Mouse (Mus musculus) limb, embryonic 15.5 days (tissue): ENCODE measurements at regions not wholly inside any gene's neighbourhood (a gene's known extent, or its start where the extent isn't known, plus 50 kb on each side); places are given as distances from the start of the nearest gene placed in this dataset.

Source experiments
- ATAC-seq: fragments of 200-750 bp; cut with Nextera tagmentation; 2 replicates; pipeline ENCODE4 v1.8.0; 2017; ENCODE audit warnings: low read depth, moderate TSS enrichment; ENCODE audit not compliant: insufficient number of reproducible peaks, low FRiP score, low TSS enrichment
- H3K27ac ChIP-seq: fragments of 300-500 bp; sonication (generic); 2 replicates; pipeline ENCODE4 v1.5.1; 2015; ENCODE audit warnings: moderate library complexity, mild to moderate bottlenecking, inconsistent platforms
- H3K27me3 ChIP-seq: fragments of 300-500 bp; sonication (generic); 2 replicates; pipeline ENCODE4 v1.6.1; 2015; ENCODE audit warnings: inconsistent platforms
- H3K36me3 ChIP-seq: fragments of 300-500 bp; sonication (generic); 2 replicates; pipeline ENCODE4 v1.6.1; 2015; ENCODE audit warnings: inconsistent platforms
- H3K4me1 ChIP-seq: fragments of 300-500 bp; sonication (generic); 2 replicates; pipeline ENCODE4 v1.6.1; 2015; ENCODE audit warnings: inconsistent platforms
- H3K4me2 ChIP-seq: fragments of 300-500 bp; sonication (generic); 2 replicates; pipeline ENCODE4 v1.6.1; 2015; ENCODE audit warnings: mild to moderate bottlenecking, inconsistent platforms
- H3K4me3 ChIP-seq: fragments of 300-500 bp; sonication (generic); 2 replicates; pipeline ENCODE4 v1.5.1; 2015; ENCODE audit warnings: mild to moderate bottlenecking, inconsistent platforms
- H3K9ac ChIP-seq: fragments of 300-500 bp; sonication (generic); 2 replicates; pipeline ENCODE4 v1.6.1; 2015; ENCODE audit warnings: inconsistent platforms
- H3K9me3 ChIP-seq: fragments of 300-500 bp; sonication (generic); 2 replicates; pipeline ENCODE4 v1.6.1; 2016; ENCODE audit warnings: inconsistent platforms
- WGBS: fragments of 180-500 bp; shearing (Covaris S2); methylation state at CpG from one replicate; pipeline ENCODE4 v1.1.7; 2015; 5-methylcytosine and 5-hydroxymethylcytosine counted together

DNA sequence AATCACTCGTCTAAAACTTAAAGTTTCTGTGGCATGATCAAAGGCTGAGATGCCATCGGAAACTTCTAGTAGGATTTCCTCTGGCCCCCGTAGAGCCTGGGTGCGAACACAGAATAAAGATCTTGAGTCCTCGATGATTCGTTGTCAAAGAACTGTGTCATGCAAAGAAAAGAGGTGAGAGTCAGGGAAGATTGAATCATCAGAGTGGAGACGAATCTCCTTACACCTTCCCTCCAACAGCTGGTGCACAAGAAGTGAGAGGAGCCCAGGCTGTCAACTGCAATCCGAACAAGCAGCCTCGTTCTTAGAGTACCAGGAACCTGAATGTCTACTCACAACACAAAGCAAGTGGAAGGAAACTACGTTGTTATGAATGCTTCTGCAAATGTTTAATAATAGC, 52.7 kb upstream of the Atp2b1 start:
- H3K4me1 ChIP-seq = no peaks in the 10 kb centered on the region
- H3K27ac ChIP-seq = no peak overlapping the region
- WGBS = 81% methylated on average over 10 of the region's 10 CpGs
- no peaks in the 10 kb centered on the region for H3K9me3 ChIP-seq
- H3K4me3 ChIP-seq = no peak overlapping the region
- H3K27me3 ChIP-seq = no peaks in the 10 kb centered on the region
- no peak overlapping the region for H3K9ac ChIP-seq
- no peak overlapping the region for H3K4me2 ChIP-seq
- H3K36me3 ChIP-seq = no peaks in the 10 kb centered on the region
- no peak for ATAC-seq

DNA sequence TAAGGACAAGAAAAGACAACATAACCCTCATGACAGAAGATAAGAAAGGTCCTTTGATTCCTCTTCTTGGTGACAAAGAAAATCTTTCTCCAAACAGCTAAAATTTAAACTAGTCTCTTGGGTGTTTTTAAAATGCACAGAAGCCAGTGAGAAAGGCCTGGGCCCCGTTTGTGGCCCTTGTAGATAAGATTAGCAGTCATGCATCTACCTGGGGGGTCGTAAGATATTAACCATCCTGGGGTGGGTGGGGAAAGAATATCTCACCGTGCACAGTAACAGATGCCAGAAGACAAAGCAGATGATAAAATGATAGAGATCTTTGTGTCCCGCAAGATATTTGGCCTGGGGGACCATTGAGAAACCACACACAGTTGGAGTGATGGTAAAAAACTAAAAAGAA, 51.5 kb upstream of the Atp2b1 start:
- no peaks in the 10 kb centered on the region for H3K4me1 ChIP-seq
- no peaks in the 10 kb centered on the region for H3K27me3 ChIP-seq
- H3K4me2 ChIP-seq = no peak overlapping the region
- no peak for ATAC-seq
- H3K9ac ChIP-seq = no peak overlapping the region
- H3K4me3 ChIP-seq = no peak overlapping the region
- no peaks in the 10 kb centered on the region for H3K9me3 ChIP-seq
- no peaks in the 10 kb centered on the region for H3K36me3 ChIP-seq
- WGBS = 73% methylated on average over 4 of the region's 4 CpGs
- H3K27ac ChIP-seq = no peak overlapping the region

DNA sequence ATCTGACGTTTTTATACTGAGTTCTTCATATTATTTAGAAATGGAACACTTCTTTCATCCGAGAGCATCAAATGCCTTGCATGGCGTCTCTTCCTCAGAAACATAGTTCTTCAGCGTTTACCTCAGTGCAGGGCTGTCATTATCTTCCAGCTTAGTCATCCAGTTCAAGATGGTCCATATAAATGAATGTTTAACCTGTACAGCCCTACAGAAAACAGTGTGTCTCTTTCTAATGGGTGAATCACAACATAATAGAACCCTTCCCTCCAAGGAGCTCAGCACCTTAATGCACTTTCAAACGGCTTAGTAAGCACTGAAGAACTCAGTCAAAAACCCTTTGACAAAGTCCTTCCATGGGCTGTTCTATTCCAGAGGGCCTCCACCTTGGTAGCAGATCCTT, 49.8 kb upstream of the Atp2b1 start:
- Histone ChIP-seq H3K27me3 (no peaks in the 10 kb centered on the region), H3K9ac (no peak overlapping the region), H3K4me1 (no peaks in the 10 kb centered on the region), H3K9me3 (no peaks in the 10 kb centered on the region), H3K4me2 (no peak overlapping the region), H3K4me3 (no peak overlapping the region), H3K36me3 (no peaks in the 10 kb centered on the region), H3K27ac (no peak overlapping the region)
- no peak for ATAC-seq
- WGBS = 81% methylated on average over 5 of the region's 5 CpGs
